Comparison of ENCODE assay signal across 10 mouse cellular contexts in genomic region chr12:86715401-86715800, GRCm38 (mm10). TPM values are rescaled to one million over a fixed set of nuclear protein-coding genes. Genes with fewer than 3 reads are reported as not detected.
DNase-seq lines count a peak whose midpoint lies in the region; ATAC-seq and TF ChIP-seq lines count a peak whose summit lies in the region.
"Had no signal": no experiment of that assay in that cellular context is flagged by ENCODE, and none has a peak within 500 bp of the region (broad histone marks: within the 10 kb centered on the region; RNA-seq: fewer than 3 reads in every experiment).

No protein-coding gene starts in this region.

- H3K9ac ChIP-seq in heart, adult 2 months (ENCODE audit: low read depth, low read length) = no peak overlapping the region
- H3K9ac ChIP-seq in heart, embryonic 11.5 days (ENCODE audit: low read depth, low read length) = no peak overlapping the region
- H3K9ac ChIP-seq: embryonic facial prominence, embryonic 12.5 days; lung, embryonic 15.5 days had no signal

- no peak overlapping the region for H3K4me3 ChIP-seq in heart, adult 2 months
- H3K4me3 ChIP-seq in heart, embryonic 11.5 days (ENCODE audit: low read depth, low read length) = no peak overlapping the region
- H3K4me3 ChIP-seq: embryonic facial prominence, embryonic 12.5 days; lung, embryonic 15.5 days had no signal

- TF ChIP-seq EP300 in heart, adult 2 months (IDR thresholded peaks at IDR 0.05; ENCODE audit: insufficient read depth, low read depth, low read length) = 0 out of 2 replicates have a peak, but pooled peaks have one; percentile 39

- no peak overlapping the region for H3K27ac ChIP-seq in heart, adult 2 months
- no peak overlapping the region for H3K27ac ChIP-seq in heart, embryonic 11.5 days (ENCODE audit: low read depth, low read length)
- H3K27ac ChIP-seq: embryonic facial prominence, embryonic 12.5 days; lung, embryonic 15.5 days had no signal

- WGBS in heart, adult 2 months = 46% methylated on average over 5 of the region's 5 CpGs
- WGBS in heart, embryonic 11.5 days (ENCODE audit: insufficient replicate concordance) = 38% methylated on average over 5 of the region's 5 CpGs

- no peaks in the 10 kb centered on the region for H3K4me1 ChIP-seq in heart, adult 2 months (ENCODE audit: control insufficient read depth, insufficient read depth, low read length)
- H3K4me1 ChIP-seq in heart, embryonic 11.5 days (ENCODE audit: control insufficient read depth, insufficient read depth, low read length) = no peaks in the 10 kb centered on the region
- H3K4me1 ChIP-seq: embryonic facial prominence, embryonic 12.5 days had no signal

- intact Hi-C loops in heart, adult 2 months (cut with DNase I) = loop anchor here (5.0 kb wide), 1 partner anchor 53 kb away; no protein-coding TSS in a partner anchor

- H3K9me3 ChIP-seq in heart, embryonic 11.5 days (replicated peaks; ENCODE audit: control insufficient read depth, low read length) = no peaks in the 10 kb centered on the region
- H3K9me3 ChIP-seq: embryonic facial prominence, embryonic 12.5 days; lung, embryonic 15.5 days had no signal

- H3K79me2 ChIP-seq in heart, adult 2 months (replicated peaks; ENCODE audit: control insufficient read depth, insufficient read depth, low read length) = no peaks in the 10 kb centered on the region

- TF ChIP-seq CTCF in heart, adult 2 months (IDR thresholded peaks at IDR 0.05) = peak; percentile 85

- H3K4me2 ChIP-seq in heart, embryonic 11.5 days = no peak overlapping the region
- H3K4me2 ChIP-seq: embryonic facial prominence, embryonic 12.5 days; lung, embryonic 15.5 days had no signal

- ATAC-seq in heart, embryonic 11.5 days (replicated peaks; ENCODE audit: insufficient number of reproducible peaks, low FRiP score, low TSS enrichment) = no peak

- no peaks in the 10 kb centered on the region for H3K27me3 ChIP-seq in heart, adult 2 months (ENCODE audit: control insufficient read depth, insufficient read depth, low read length)
- H3K27me3 ChIP-seq in heart, embryonic 11.5 days (ENCODE audit: control insufficient read depth, insufficient read depth, low read length) = no peaks in the 10 kb centered on the region
- H3K27me3 ChIP-seq: embryonic facial prominence, embryonic 12.5 days; lung, embryonic 15.5 days had no signal

- TF ChIP-seq POLR2A in heart, adult 2 months (IDR thresholded peaks at IDR 0.05; ENCODE audit: insufficient read depth, low read depth, low read length) = no peak

- H3K36me3 ChIP-seq in heart, adult 2 months (ENCODE audit: control insufficient read depth, insufficient read depth, low read length) = no peaks in the 10 kb centered on the region
- no peaks in the 10 kb centered on the region; the same call in 1 of the 2 replicates for H3K36me3 ChIP-seq in heart, embryonic 11.5 days (ENCODE audit: control insufficient read depth, insufficient read depth, low read length)
- H3K36me3 ChIP-seq: lung, embryonic 15.5 days had no signal

- DNase-seq in heart, adult 2 months = peak; percentile 58 to 78
- peak; percentile 58 for DNase-seq in MN1 (ENCODE audit: low spot score)
- DNase-seq in cerebellum, adult 8-10 months = peak; percentile 83
- DNase-seq in gastrocnemius, postnatal 4 days (ENCODE audit: low spot score in 2 of 2) = peak; percentile 63 to 74
- DNase-seq in layer of hippocampus, postnatal 14 days (ENCODE audit: low spot score in 2 of 2) = peak; percentile 78 to 79
- peak; percentile 75 for DNase-seq in mesoderm, embryonic 11.5 days (ENCODE audit: low read depth, low spot score)
- DNase-seq in testis, postnatal 10 days (ENCODE audit: low spot score) = peak; percentile 84

RNA-seq across cellular contexts. Expression of gene Angel1, which starts 10.9 kb away (rescaled TPM):
- 1 to 10 TPM; 2.7 to 3.5 TPM for total RNA-seq in heart, adult 2 months (2021)
- 6.1 and 7.4 TPM in 2 replicates for polyA plus RNA-seq in heart, adult 2 months (2012; rRNA removed)
- polyA plus RNA-seq in heart, embryonic 11.5 days (2014; fragmentation: Nextera tagmentation; extraction: Ambion mirVana) = 7.9 and 10.6 TPM in 2 replicates
- 10 to 100 TPM in 1 of 2 experiments, 1 to 10 TPM in 1; 7.5 to 10.2 TPM for total RNA-seq in gastrocnemius, postnatal 4 days (2021)
- 1 to 10 TPM; 5.9 to 6.2 TPM for total RNA-seq in layer of hippocampus, postnatal 14 days (2021)

RNA-seq across cellular contexts. Expression of gene Lrrc74a, which starts 18.8 kb away (rescaled TPM):
- total RNA-seq in heart, adult 2 months (2021) = not detected
- not detected in 2 replicates for polyA plus RNA-seq in heart, adult 2 months (2012; rRNA removed)
- polyA plus RNA-seq in heart, embryonic 11.5 days (2014; fragmentation: Nextera tagmentation; extraction: Ambion mirVana) = not detected in 2 replicates
- total RNA-seq in gastrocnemius, postnatal 4 days (2021) = not detected
- total RNA-seq in layer of hippocampus, postnatal 14 days (2021) = not detected
- polyA plus RNA-seq: embryonic facial prominence, embryonic 12.5 days; lung, embryonic 15.5 days had no signal

RNA-seq across cellular contexts. Expression of gene Vash1, which starts 36.9 kb away (rescaled TPM):
- 10 to 100 TPM; 10.0 to 14.8 TPM for total RNA-seq in heart, adult 2 months (2021)
- polyA plus RNA-seq in heart, adult 2 months (2012; rRNA removed) = 6.4 and 9.3 TPM in 2 replicates
- 7.7 and 8.2 TPM in 2 replicates for polyA plus RNA-seq in heart, embryonic 11.5 days (2014; fragmentation: Nextera tagmentation; extraction: Ambion mirVana)
- total RNA-seq in gastrocnemius, postnatal 4 days (2021) = 10 to 100 TPM; 58.1 to 58.7 TPM
- 10 to 100 TPM; 65.2 to 77.4 TPM for total RNA-seq in layer of hippocampus, postnatal 14 days (2021)
